Mouse (Mus musculus): Measurements from ENCODE around the gene Tmem260.

Tmem260 gene

DNA sequence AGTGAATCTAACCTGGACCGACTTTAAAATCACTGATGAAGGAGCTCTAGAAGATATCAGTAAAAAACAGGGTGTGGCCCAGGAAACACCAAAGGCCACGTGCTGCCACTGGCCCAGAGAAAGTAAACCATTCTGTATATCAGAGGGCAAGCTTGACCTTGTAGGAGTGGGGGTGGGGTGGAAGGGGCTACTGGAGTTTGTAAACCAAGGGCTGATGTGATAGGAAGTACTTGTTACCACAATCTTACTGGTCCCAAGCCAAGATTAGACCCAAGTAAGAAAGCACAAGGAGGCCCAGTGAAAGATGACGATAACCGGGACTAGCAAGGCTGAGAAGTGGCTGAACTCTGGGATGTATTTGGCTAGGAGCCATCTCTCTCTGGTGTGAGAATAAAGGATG is 113.1 kb downstream of the Tmem260 start:
- DNase-seq: no peak

DNA sequence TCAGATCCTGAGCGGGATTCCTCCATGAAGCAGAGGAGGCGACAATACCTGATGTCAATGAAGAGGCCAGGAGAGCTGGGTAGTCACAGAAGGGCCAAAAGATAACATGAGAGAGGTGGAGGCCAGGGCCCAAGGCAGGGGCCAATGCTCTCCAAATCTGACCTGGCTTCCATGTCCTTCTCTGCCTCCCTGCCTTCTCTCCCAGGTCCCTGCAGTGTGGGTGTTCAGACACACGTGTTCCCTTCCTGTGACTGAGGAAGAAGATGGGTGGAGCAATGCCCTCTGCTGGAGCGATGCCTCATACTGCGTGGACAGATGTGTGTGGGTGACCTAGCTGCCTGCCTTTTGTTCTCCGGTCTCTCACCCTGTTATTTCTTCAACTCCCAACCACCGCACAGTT is 113.8 kb downstream of the Tmem260 start:
- DNase-seq: no peak

DNA sequence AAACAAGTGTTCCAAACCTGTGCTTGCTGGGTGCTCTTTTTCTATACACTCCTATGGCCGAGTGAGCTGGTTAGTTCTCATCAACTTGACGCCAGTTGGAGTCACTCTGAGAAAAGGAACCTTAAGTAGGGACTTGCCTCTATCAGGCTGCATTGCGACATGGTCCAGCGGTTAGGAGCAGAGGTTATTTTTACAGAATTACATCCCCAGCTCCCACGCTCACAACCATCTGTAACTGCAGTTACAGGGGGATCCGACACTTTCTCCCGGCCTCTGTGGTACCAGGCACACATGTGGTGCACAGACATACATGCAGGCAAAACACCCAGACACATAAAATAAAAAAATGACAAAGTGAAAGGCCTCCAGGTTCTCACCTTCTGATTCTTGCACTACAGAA is 120.7 kb downstream of the Tmem260 start:
- DNase-seq: no peak

All from kidney, postnatal 14 days (tissue).